Mouse (Mus musculus) C2C12 (cell line): ENCODE data around the gene Nkpd1.

ENCODE experiments used
- CTCF ChIP-seq: IDR thresholded peaks from one replicate; pipeline ENCODE4 v1.5.1; 2011; ENCODE audit not compliant: control insufficient read depth, insufficient read depth, insufficient read length
- MYOG ChIP-seq: IDR thresholded peaks from one replicate; pipeline ENCODE4 v1.6.1; 2011; ENCODE audit not compliant: control insufficient read depth, insufficient read length; ENCODE audit errors: extremely low read depth

- TF ChIP-seq MYOG: no peak
- no peak for TF ChIP-seq CTCF
These were observed 34.0 kb downstream of the Nkpd1 start for GRCm38 (mm10) chr7:19551634-19552033.
